Mouse (Mus musculus): Measurements from ENCODE around the gene Abhd13.

GRCm38 (mm10) chr8:10030320-10031060 lies 53.0 kb downstream of the Abhd13 start:
- TF ChIP-seq CTCF (IDR thresholded peaks at IDR 0.05; ENCODE audit: low read depth) = no peak
- no peak for TF ChIP-seq EP300 (optimal IDR thresholded peaks at IDR 0.05)

Data from stomach, postnatal 0 days (tissue).